Mouse (Mus musculus): ENCODE results near the gene Smim14.

Smim14 gene

GRCm38 (mm10) chr5:65401251-65401994 is 135.6 kb downstream of the Smim14 start:
- peak; percentile 85 for DNase-seq (ENCODE audit: low spot score)
